ENCODE assay signal across 22 mouse cellular contexts in the genomic region with DNA sequence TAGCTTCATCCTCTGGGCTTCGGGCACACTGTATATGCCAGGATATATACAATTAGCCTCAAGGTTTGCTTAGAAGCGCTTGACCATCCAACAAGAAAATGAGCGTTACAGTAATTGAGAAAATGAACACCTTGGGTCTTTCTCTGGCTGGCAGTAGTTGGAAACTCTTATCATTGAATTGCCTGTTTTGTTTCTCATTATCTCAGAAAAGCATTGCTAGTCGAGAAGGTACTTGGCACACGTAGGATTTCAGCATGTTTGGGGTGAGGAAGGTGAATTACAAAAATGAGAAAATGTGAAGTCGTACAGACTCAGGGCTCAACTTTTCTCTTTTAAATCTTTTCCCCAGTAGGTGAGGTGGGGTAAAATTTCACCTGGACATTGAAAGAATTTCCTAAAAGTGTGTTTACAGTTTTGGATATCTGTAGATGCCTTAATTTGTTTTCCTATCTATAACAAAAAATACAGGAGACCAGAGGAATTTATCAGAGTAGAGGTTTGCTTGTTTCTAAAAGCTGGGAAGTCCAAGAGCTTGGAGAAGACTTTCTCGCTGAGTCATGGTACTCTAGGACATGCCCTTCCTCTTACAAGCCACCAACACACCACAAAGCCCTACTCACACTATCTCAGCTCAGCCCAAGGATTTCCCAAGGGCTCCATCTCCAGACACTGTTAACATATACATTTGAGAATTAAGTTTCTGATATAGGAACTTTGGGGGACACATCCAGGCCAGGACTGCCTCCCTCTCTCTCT.
A peak's percentile ranks its signal among the peaks of the same experiment; 100 is the strongest.
DNase-seq lines count a peak whose midpoint lies in the region; ATAC-seq and TF ChIP-seq lines count a peak whose summit lies in the region.
"Had no signal": no experiment of that assay in that cellular context is flagged by ENCODE, and none has a peak within 500 bp of the region (broad histone marks: within the 10 kb centered on the region; RNA-seq: fewer than 3 reads in every experiment).

No protein-coding gene starts in this region.

- H3K4me3 ChIP-seq in midbrain, postnatal 0 days (ENCODE audit: low read depth, low read length), result no peak overlapping the region
- no peak overlapping the region for H3K4me3 ChIP-seq in midbrain, embryonic 16.5 days (ENCODE audit: low read depth, low read length)
- no peak overlapping the region for H3K4me3 ChIP-seq in forebrain, embryonic 13.5 days
- H3K4me3 ChIP-seq in heart, embryonic 12.5 days, result no peak overlapping the region
- H3K4me3 ChIP-seq: embryonic facial prominence, embryonic 12.5 days; embryonic facial prominence, embryonic 15.5 days; forebrain, embryonic 15.5 days; heart, adult 2 months; heart, embryonic 10.5 days; hindbrain, embryonic 12.5 days; hindbrain, embryonic 15.5 days had no signal

- H3K36me3 ChIP-seq in midbrain, postnatal 0 days (ENCODE audit: insufficient read depth, low read length), result no peaks in the 10 kb centered on the region
- H3K36me3 ChIP-seq in midbrain, embryonic 16.5 days (ENCODE audit: control insufficient read depth, insufficient read depth, low read length), result no peaks in the 10 kb centered on the region
- H3K36me3 ChIP-seq in forebrain, embryonic 13.5 days (ENCODE audit: poor library complexity, severe bottlenecking), result no peaks in the 10 kb centered on the region
- no peaks in the 10 kb centered on the region for H3K36me3 ChIP-seq in heart, embryonic 12.5 days
- H3K36me3 ChIP-seq: embryonic facial prominence, embryonic 12.5 days; embryonic facial prominence, embryonic 15.5 days; forebrain, embryonic 15.5 days; heart, embryonic 10.5 days; hindbrain, embryonic 12.5 days; hindbrain, embryonic 15.5 days had no signal

- H3K27ac ChIP-seq in midbrain, postnatal 0 days (ENCODE audit: low read depth, low read length), result no peak overlapping the region
- H3K27ac ChIP-seq in midbrain, embryonic 16.5 days (ENCODE audit: low read length), result no peak overlapping the region
- H3K27ac ChIP-seq in forebrain, embryonic 13.5 days, result no peak overlapping the region
- H3K27ac ChIP-seq in heart, embryonic 12.5 days (ENCODE audit: poor library complexity, severe bottlenecking), result no peak overlapping the region
- H3K27ac ChIP-seq: embryonic facial prominence, embryonic 12.5 days; embryonic facial prominence, embryonic 15.5 days; forebrain, embryonic 15.5 days; heart, adult 2 months; heart, embryonic 10.5 days; hindbrain, embryonic 12.5 days; hindbrain, embryonic 15.5 days had no signal

- H3K27me3 ChIP-seq in midbrain, postnatal 0 days (ENCODE audit: insufficient read depth, low read length), result no peaks in the 10 kb centered on the region
- H3K27me3 ChIP-seq in midbrain, embryonic 16.5 days (ENCODE audit: control insufficient read depth, insufficient read depth, low read depth, low read length), result no peaks in the 10 kb centered on the region
- H3K27me3 ChIP-seq in forebrain, embryonic 13.5 days, result no peaks in the 10 kb centered on the region
- no peaks in the 10 kb centered on the region for H3K27me3 ChIP-seq in heart, embryonic 12.5 days (replicated peaks)
- H3K27me3 ChIP-seq: embryonic facial prominence, embryonic 12.5 days; embryonic facial prominence, embryonic 15.5 days; forebrain, embryonic 15.5 days; hindbrain, embryonic 12.5 days; hindbrain, embryonic 15.5 days; Patski had no signal

- H3K9me3 ChIP-seq in midbrain, postnatal 0 days (ENCODE audit: low read length), result no peaks in the 10 kb centered on the region
- no peaks in the 10 kb centered on the region for H3K9me3 ChIP-seq in midbrain, embryonic 16.5 days (replicated peaks; ENCODE audit: control insufficient read depth, low read length, poor library complexity, severe bottlenecking)
- no peaks in the 10 kb centered on the region for H3K9me3 ChIP-seq in forebrain, embryonic 13.5 days (replicated peaks)
- no peaks in the 10 kb centered on the region for H3K9me3 ChIP-seq in heart, embryonic 12.5 days (replicated peaks)
- H3K9me3 ChIP-seq: embryonic facial prominence, embryonic 12.5 days; embryonic facial prominence, embryonic 15.5 days; forebrain, embryonic 15.5 days; heart, embryonic 10.5 days; hindbrain, embryonic 12.5 days; hindbrain, embryonic 15.5 days had no signal

- ATAC-seq in midbrain, postnatal 0 days (ENCODE audit: low FRiP score), result no peak
- ATAC-seq in midbrain, embryonic 16.5 days, result no peak
- peak; percentile 89 for ATAC-seq in common myeloid progenitor, adult 5-6 weeks (replicated peaks; ENCODE audit: low read depth, poor library complexity, severe bottlenecking)
- peak; percentile 76 for ATAC-seq in megakaryocyte progenitor cell, adult 5-6 weeks (replicated peaks; ENCODE audit: poor library complexity)
- no peak for ATAC-seq in forebrain, embryonic 13.5 days
- ATAC-seq in heart, embryonic 12.5 days (ENCODE audit: insufficient number of reproducible peaks, low FRiP score), result no peak
- ATAC-seq: CD4-positive, CD25-positive, alpha-beta regulatory T cell, adult 4 months; forebrain, embryonic 15.5 days; intestine, postnatal 0 days; Patski had no signal

- no peak overlapping the region for H3K4me2 ChIP-seq in midbrain, postnatal 0 days (ENCODE audit: low read depth, low read length, poor library complexity, severe bottlenecking)
- H3K4me2 ChIP-seq in midbrain, embryonic 16.5 days (ENCODE audit: low read length), result no peak overlapping the region
- H3K4me2 ChIP-seq in forebrain, embryonic 13.5 days, result no peak overlapping the region
- H3K4me2 ChIP-seq in heart, embryonic 12.5 days, result no peak overlapping the region
- H3K4me2 ChIP-seq: embryonic facial prominence, embryonic 12.5 days; embryonic facial prominence, embryonic 15.5 days; forebrain, embryonic 15.5 days; hindbrain, embryonic 12.5 days; hindbrain, embryonic 15.5 days had no signal

- H3K9ac ChIP-seq in midbrain, postnatal 0 days (replicated peaks; ENCODE audit: low read length, poor library complexity, severe bottlenecking), result no peak overlapping the region
- no peak overlapping the region for H3K9ac ChIP-seq in midbrain, embryonic 16.5 days (ENCODE audit: low read depth, low read length)
- H3K9ac ChIP-seq in forebrain, embryonic 13.5 days, result no peak overlapping the region
- H3K9ac ChIP-seq in heart, embryonic 12.5 days, result no peak overlapping the region
- H3K9ac ChIP-seq: embryonic facial prominence, embryonic 12.5 days; embryonic facial prominence, embryonic 15.5 days; forebrain, embryonic 15.5 days; hindbrain, embryonic 12.5 days; hindbrain, embryonic 15.5 days had no signal

- peak; percentile 3 for DNase-seq in midbrain, postnatal 0 days (ENCODE audit: low spot score)
- DNase-seq: adrenal gland, postnatal 10 days; adrenal gland, postnatal 36 days; cerebellum, adult 18-20 months; cerebellum, adult 9-10 months; cerebellum, postnatal 14 days; gastrocnemius, postnatal 25 days; heart, adult 2 months had no signal

- no peak for TF ChIP-seq CTCF in midbrain, postnatal 0 days (IDR thresholded peaks at IDR 0.05)

- 87% methylated on average over 7 of the region's 7 CpGs for WGBS in midbrain, postnatal 0 days
- 85% methylated on average over 7 of the region's 7 CpGs for WGBS in midbrain, embryonic 16.5 days
- WGBS in forebrain, embryonic 13.5 days, result 71% methylated on average over 7 of the region's 7 CpGs
- 64% methylated on average over 7 of the region's 7 CpGs for WGBS in heart, embryonic 12.5 days

- H3K4me1 ChIP-seq in midbrain, postnatal 0 days (ENCODE audit: insufficient read depth, low read length), result no peaks in the 10 kb centered on the region
- H3K4me1 ChIP-seq in midbrain, embryonic 16.5 days (ENCODE audit: control insufficient read depth, insufficient read depth, low read length), result no peaks in the 10 kb centered on the region
- H3K4me1 ChIP-seq in forebrain, embryonic 13.5 days, result no peaks in the 10 kb centered on the region
- no peaks in the 10 kb centered on the region for H3K4me1 ChIP-seq in heart, embryonic 12.5 days (replicated peaks)
- H3K4me1 ChIP-seq: embryonic facial prominence, embryonic 12.5 days; embryonic facial prominence, embryonic 15.5 days; forebrain, embryonic 15.5 days; heart, embryonic 10.5 days; hindbrain, embryonic 12.5 days; hindbrain, embryonic 15.5 days had no signal

Comparison
In these comparisons a context has a peak if more than half of its experiments do, and no peak if none do; other contexts are left out.
1. ATAC-seq: peak in common myeloid progenitor, adult 5-6 weeks (single experiment) and megakaryocyte progenitor cell, adult 5-6 weeks (single experiment); none in midbrain, postnatal 0 days (single experiment), midbrain, embryonic 16.5 days (single experiment), forebrain, embryonic 13.5 days (single experiment) and heart, embryonic 12.5 days (single experiment).